In the genomic region with DNA sequence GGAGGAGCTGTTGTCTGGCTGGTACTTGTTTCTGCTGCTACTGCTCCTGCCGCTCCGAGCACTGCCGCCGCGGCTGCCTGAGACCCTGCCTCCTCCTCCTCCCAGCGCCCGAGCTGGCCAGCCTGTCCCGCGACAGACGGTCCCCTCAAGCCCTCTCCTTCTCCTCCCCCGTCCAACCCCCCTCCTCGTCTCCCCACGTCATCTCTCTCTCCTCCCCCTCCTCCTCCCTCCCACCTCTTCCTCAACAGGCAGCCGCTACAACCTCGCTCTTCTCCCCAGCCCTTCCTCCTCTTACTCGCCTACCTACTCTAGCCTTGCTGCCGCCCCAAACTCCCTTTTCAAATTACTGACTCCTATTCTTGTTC, we compare ENCODE assay signal across 8 mouse cellular contexts. TPM values are rescaled to one million over a fixed set of nuclear protein-coding genes. Genes with fewer than 3 reads are reported as not detected.
A peak's percentile ranks its signal among the peaks of the same experiment; 100 is the strongest.
DNase-seq lines count a peak whose midpoint lies in the region; ATAC-seq lines count a peak whose summit lies in the region.

Gene Slc16a2, minus strand, starts transcription at position 152 of the 365 bp plus-strand sequence.

- H3K4me2 ChIP-seq in hindbrain, embryonic 12.5 days (replicated peaks), result peak within 1 kb of the TSS; percentile 75

- H3K9ac ChIP-seq in hindbrain, embryonic 12.5 days, result peak within 1 kb of the TSS; percentile 67

- H3K9me3 ChIP-seq in hindbrain, embryonic 12.5 days (replicated peaks), result no peaks in the 10 kb centered on the region

- 4% methylated on average over 17 of the region's 17 CpGs for WGBS in hindbrain, embryonic 12.5 days

- peak within 1 kb of the TSS; percentile 49 for H3K4me3 ChIP-seq in hindbrain, embryonic 12.5 days

- ATAC-seq in hindbrain, embryonic 12.5 days (ENCODE audit: low FRiP score), result peak; percentile 91

- peak; percentile 40 for DNase-seq in MN1 (ENCODE audit: low spot score)
- peak; percentile 46 for DNase-seq in cerebellum, adult 8-10 months
- DNase-seq in frontal cortex, postnatal 10 days (ENCODE audit: low spot score in 2 of 2), result peak; percentile 28 to 53
- peak; percentile 27 to 42 for DNase-seq in layer of hippocampus, postnatal 25 days (ENCODE audit: extremely low spot score in 1 of 2, low spot score in 1 of 2)
- DNase-seq in lung, postnatal 10 days, result peak; percentile 80
- DNase-seq in ovary, postnatal 36 days (ENCODE audit: low spot score), result peak; percentile 56
- peak; percentile 52 for DNase-seq in thymus, postnatal 4 days

- no peaks in the 10 kb centered on the region for H3K36me3 ChIP-seq in hindbrain, embryonic 12.5 days

- 0 out of 2 replicates have a peak, but pooled peaks cover 4% of the 10 kb centered on the region for H3K4me1 ChIP-seq in hindbrain, embryonic 12.5 days

- H3K27ac ChIP-seq in hindbrain, embryonic 12.5 days, result peak within 1 kb of the TSS; percentile 71

- peaks cover 81% of the 10 kb centered on the region for H3K27me3 ChIP-seq in hindbrain, embryonic 12.5 days

RNA-seq across cellular contexts. Expression of gene Slc16a2, which starts in this region (rescaled TPM):
- 17.0 and 19.4 TPM in 2 replicates for polyA plus RNA-seq in hindbrain, embryonic 12.5 days (2016; fragmentation: Nextera tagmentation; extraction: Ambion mirVana)
- total RNA-seq in layer of hippocampus, postnatal 25 days (2021), result 10 to 100 TPM; 43.1 to 50.7 TPM

Comparison
In these comparisons a context has a peak if more than half of its experiments do, and no peak if none do; other contexts are left out.
1. Peak in every context shown above with its lines: DNase-seq, ATAC-seq, H3K4me3 ChIP-seq and H3K27ac ChIP-seq.